Mouse (Mus musculus): ENCODE results near the gene Lrrfip1.

DNA sequence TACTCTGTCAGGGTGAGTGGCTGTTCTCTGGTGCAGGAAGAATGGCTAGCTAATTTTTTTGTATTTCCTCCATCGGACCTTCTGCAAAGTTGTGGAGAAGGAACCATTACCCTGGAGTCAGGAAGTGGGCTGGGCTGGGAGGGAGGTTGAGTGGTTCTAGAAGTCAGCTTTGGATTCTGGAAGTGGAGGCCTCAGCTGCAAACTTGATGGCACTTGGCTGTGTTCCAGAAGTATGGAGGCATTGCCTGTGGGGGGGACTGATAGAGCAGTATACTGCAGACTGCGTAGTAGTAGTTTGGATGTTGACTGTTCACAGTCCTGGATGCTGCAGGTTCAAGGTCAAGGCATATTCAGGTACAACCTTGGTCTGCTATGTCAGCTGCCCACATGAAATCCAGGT is 12.2 kb downstream of the Lrrfip1 start:
- TF ChIP-seq CTCF (IDR thresholded peaks at IDR 0.05; ENCODE audit: low read depth) (no peak), EP300 (IDR thresholded peaks at IDR 0.05; ENCODE audit: low read depth) (no peak)
